Mouse (Mus musculus): ENCODE measurements at regions not wholly inside any gene's neighbourhood (a gene's known extent, or its start where the extent isn't known, plus 50 kb on each side); places are given as distances from the start of the nearest gene placed in this dataset.
"Not testable (repeated sequence)": the region's sequence is repeated elsewhere in the genome, so short reads cannot be mapped to it uniquely, and the experiment has no call there.

DNA sequence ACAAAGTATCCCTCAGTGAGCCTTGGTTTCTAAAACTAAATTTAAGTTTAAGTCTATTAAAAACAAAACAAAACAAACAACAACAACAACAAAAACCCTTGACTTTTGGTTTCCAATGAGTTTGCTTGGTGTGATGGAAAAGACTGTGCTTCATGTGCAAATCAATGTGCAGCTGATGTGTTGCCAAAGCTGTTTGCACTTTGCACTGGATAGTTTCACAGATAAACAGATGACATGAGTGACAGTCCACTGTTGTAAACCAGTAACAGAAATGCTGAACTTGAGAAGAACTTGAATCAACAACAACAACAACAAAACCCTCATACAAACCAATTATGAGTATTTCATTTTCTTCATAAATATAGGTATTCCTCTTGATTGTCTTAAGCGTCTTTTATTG lies 412.6 kb upstream of the Cntn5 start:
- no peak for DNase-seq
- H3K4me3 ChIP-seq, result no peak overlapping the region
- intact Hi-C loops (cut with DNase I), result no loop called here
- TF ChIP-seq CTCF (IDR thresholded peaks at IDR 0.05), result no peak
- H3K27ac ChIP-seq, result no peak overlapping the region

DNA sequence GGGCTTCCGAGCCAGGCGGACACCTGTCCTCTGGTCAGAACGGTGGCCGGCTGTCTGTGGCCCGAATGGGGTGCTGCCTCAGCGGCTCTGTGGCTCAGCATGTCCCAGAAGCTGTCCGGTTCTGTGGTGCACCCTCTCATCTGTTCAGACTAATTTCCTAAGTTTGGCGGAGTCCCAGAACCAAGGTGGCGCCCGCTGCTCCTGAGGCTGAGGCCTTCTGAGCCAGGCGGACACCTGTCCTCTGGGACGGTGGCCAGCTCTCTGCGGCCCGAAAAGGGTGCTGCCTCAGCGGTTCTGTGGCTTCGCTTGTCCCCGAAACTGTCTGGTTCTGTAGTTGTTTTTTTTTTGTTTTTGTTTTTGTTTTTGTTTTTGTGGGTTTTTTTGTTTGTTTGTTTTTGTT lies 392.5 kb upstream of the Cntn5 start:
- intact Hi-C loops (cut with DNase I); H3K27ac ChIP-seq; H3K4me3 ChIP-seq; DNase-seq: not testable (repeated sequence)

DNA sequence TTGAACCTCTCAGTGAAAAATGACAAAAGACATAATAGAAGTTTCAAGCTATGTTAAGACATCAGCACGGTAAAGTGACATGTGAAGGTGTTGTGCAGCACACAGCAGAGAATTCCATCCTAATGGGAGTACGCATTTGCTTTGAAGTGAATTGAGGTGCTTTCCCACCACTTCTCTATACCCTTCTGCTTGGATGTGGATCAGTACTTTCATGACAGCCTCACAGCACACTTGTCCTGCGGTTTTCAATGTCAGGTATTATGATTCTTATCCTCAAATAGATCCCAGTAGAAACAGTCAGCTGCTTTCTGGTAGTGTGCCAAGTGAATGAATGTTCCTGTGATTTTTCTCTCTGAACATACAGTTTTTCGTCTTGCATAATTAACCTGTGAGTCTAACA lies 380.6 kb upstream of the Cntn5 start:
- intact Hi-C loops (cut with DNase I), result no loop called here
- Histone ChIP-seq H3K4me3 (no peak overlapping the region), H3K27ac (no peak overlapping the region)
- no peak for TF ChIP-seq CTCF (IDR thresholded peaks at IDR 0.05)
- no peak for DNase-seq

DNA sequence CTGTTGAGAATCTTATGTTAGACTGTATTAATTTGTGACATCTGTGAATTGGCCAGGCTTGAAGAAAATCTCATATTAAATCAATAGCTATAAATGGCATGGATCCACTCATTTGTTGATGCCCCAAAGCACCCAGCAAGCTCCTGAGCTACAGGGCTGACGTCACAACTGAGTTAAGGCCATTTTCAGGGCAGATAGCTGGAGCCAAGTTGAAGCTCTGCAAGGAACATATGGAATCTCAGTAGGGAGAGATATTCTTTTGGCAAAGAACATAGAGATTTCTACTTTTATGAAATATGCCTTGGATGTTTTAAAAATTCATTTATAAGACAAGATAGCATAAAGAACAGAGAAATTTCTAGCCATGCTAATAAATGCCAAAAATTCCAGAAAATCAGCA lies 380.0 kb upstream of the Cntn5 start:
- no peak for DNase-seq
- no peak overlapping the region for H3K4me3 ChIP-seq
- no peak overlapping the region for H3K27ac ChIP-seq
- no peak for TF ChIP-seq CTCF (IDR thresholded peaks at IDR 0.05)
- intact Hi-C loops (cut with DNase I), result no loop called here

DNA sequence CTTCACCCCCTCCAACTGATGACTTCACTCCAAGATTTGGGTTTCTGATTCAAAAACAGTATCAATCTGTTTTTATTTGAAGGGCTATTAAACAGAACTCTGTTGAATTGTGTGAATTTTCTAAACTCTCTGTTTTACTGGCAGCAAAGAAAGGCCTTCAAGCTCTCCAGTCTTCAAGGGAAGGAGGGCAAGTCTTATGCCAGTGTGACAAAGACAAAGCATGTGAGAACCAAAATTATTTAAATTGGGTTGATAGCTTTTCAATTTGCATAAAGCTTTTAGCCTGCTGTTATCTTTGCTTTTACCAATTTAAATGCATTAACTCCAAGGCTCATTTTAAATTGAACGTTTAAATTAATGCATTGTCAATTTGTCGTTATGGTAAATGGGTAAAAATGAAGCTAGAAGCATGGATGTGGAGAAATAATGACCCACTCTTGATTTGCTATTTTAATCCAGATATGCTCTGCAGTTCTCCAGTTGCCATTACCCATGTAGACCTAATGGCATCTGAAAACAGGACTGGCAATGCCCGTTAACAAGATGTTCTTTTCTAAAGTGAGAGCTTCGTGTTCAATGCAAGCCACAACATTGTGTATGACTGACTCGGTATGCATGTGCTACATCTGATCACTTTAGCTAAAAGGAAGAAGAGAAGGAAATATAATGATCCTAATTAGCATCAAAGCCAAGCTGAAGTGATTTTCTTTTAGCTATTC lies 375.0 kb upstream of the Cntn5 start:
- Histone ChIP-seq H3K4me3 (no peak overlapping the region), H3K27ac (no peak overlapping the region)
- intact Hi-C loops (cut with DNase I), result no loop called here
- no peak for DNase-seq
- no peak for TF ChIP-seq CTCF (IDR thresholded peaks at IDR 0.05)

DNA sequence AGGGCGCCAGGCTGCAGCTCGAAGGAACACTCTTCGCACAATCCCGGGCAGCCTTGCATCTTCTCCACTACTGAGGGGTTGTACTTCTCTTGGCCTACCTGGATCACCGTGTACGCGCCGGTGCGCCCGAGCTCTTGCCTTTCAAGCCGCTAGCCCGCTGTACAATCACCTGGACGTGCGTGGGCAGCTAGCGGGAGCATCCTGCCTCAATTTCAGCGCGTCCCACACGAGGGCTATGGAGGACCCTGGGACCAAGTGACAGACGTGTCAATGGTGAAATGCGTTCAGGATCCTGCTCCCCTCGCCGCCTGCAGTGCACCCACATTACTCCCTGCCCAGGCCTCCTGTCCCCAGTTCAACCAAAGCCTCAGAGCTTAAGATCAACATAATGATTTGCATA lies 373.2 kb upstream of the Cntn5 start:
- Histone ChIP-seq H3K4me3 (no peak overlapping the region), H3K27ac (no peak overlapping the region)
- no peak for DNase-seq
- intact Hi-C loops (cut with DNase I), result no loop called here
- no peak for TF ChIP-seq CTCF (IDR thresholded peaks at IDR 0.05)

DNA sequence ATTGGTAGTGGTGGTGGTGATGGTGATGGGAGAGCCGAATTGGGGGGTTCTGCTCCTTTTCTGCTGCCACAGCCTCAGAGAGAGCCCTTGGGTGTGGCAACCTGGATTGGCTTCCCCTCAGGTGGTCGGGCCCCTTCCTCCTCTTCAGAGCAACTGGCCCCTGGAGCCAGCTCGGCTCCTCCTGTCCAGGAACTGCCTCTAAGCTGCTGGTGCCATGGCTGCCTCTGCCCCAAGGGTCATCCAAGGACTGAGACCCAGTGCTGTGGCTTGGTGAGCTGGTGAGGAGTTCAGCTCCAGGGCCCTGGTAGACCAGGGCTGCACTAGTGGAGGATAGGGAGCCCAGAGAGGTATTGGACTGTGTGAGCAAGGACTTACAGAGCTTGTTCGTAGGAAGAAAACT lies 372.4 kb upstream of the Cntn5 start:
- intact Hi-C loops (cut with DNase I), result no loop called here
- H3K27ac ChIP-seq, result no peak overlapping the region
- H3K4me3 ChIP-seq, result no peak overlapping the region
- no peak for DNase-seq
- TF ChIP-seq CTCF (IDR thresholded peaks at IDR 0.05), result no peak

DNA sequence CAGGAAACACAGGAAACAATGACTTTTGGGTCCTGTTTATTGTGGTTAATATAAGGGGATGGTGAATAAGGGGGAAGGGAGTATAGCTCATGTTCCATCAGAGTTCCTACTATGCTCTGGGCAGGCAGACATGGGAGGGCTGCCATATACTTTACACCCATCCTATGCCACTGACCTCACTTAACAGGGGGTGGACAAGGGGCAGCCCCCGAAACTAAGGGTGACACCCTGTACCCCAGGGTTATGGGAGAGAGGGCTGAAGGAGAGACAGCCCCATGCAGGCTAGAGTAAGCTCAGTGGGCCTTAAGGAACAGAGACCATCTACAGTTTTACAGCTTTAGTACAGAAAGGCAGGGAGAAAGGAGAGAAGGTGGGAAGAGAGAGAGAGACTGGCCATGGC lies 352.3 kb upstream of the Cntn5 start:
- H3K4me3 ChIP-seq, result no peak overlapping the region
- DNase-seq, result no peak
- intact Hi-C loops (cut with DNase I), result no loop called here
- TF ChIP-seq CTCF (IDR thresholded peaks at IDR 0.05), result no peak
- H3K27ac ChIP-seq, result no peak overlapping the region

DNA sequence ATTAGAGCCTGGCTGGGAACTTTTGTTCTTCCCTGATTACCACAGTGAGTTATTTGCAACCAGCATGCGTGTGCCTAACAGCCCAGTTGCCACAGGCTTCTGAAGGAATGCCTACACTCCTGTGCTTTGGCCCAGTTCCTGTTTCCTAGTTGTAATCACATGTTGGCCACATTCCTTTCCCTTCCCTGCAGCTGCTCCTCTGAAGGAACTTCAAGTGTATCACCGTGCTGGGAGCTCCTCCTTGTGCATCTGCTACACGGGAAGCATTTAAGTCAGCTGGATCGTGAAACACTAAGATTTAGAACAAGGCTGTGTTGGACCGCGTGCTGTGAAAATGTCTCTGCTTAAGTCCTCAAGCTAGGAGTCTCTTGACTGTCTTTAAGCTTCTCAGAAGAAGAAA lies 302.3 kb upstream of the Cntn5 start:
- no peak for DNase-seq
- no peak for TF ChIP-seq CTCF (IDR thresholded peaks at IDR 0.05)
- no peak overlapping the region for H3K4me3 ChIP-seq

DNA sequence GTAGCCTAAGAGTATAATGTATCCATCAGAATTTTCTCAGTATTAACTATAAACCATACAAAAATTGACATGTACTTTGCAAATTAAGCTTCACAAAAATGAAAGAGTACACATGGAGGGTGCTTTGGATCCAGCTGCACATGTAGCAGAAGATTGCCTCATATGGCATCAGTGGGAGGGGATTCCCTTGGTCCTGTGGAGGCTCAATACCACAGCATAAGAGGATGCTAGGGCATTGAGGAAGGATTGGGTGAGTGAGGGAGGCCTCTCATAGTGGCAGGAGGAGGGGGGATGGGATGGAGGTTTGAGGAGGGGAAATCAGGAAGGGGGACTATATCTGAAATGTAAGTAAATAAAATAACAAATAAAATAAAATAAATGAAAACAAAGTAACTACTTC lies 301.7 kb upstream of the Cntn5 start:
- no peak for DNase-seq
- Histone ChIP-seq H3K4me3 (no peak overlapping the region), H3K27ac (no peak overlapping the region)
- no peak for TF ChIP-seq CTCF (IDR thresholded peaks at IDR 0.05)
- intact Hi-C loops (cut with DNase I), result no loop called here

More for the DNA sequence above, 302.3 kb upstream of the Cntn5 start:
- intact Hi-C loops (cut with DNase I), result no loop called here
- H3K27ac ChIP-seq, result no peak overlapping the region

DNA sequence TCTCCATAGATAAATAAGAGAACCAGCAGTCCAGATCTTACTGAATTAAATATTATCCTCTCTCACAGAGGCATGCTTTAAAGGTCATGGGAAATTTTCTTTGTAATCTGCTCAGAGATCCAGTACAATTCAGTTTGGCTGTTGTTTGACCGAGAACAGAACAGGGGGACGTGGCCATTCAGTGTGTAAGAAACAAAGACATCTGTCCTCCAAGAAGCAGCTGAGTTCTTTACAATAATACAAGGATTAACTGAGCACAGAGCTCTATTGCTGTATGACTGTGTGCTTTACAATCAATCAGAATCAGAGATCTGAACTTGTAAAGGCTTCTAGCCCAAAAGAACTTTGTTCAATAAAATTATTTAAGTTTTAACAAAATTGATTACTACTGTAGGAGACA lies 287.6 kb upstream of the Cntn5 start:
- intact Hi-C loops (cut with DNase I), result no loop called here

DNA sequence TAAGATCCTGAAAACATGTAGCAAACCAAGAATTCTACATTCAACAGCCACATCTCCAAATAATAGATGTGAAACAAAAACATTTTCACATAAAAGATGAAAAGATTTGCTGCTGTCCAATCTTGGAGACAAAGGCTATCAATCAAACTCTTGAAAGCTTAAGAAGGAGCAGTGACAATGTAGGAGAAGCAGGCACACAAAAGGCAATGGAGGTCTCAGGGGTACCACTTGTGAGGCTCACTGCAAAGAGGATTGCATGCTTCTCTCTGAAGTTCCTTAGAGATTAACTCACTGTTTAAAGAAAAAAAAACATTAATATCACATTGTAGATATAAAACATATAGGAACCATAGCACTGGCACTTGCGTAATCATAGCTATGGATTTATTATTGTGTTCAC lies 241.2 kb upstream of the Cntn5 start:
- TF ChIP-seq CTCF (IDR thresholded peaks at IDR 0.05), result no peak

More for the DNA sequence above, 287.6 kb upstream of the Cntn5 start:
- DNase-seq, result no peak
- Histone ChIP-seq H3K27ac (no peak overlapping the region), H3K4me3 (no peak overlapping the region)
- TF ChIP-seq CTCF (IDR thresholded peaks at IDR 0.05), result no peak

DNA sequence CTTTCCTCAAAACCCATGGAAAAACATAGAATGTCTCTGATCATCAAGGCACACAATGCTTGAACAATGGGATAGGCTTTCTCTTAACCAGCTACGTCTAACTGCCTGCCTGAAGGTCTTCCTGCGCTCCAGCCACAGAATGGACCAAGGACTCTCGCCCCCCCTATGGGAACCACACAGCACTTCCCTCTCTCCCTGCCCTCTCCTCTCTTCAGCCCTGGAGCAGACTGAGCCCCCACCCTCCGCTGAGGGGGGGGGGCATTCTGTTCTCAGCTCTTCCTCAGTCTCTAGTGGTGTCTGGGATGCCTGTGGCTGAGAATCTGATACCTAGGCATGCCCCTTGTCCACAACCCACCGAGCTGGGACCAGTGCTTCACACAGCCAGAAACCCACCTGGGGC lies 222.3 kb upstream of the Cntn5 start:
- Histone ChIP-seq H3K4me3 (no peak overlapping the region), H3K27ac (no peak overlapping the region)
- DNase-seq, result no peak
- TF ChIP-seq CTCF (IDR thresholded peaks at IDR 0.05), result no peak
- intact Hi-C loops (cut with DNase I), result no loop called here

More for the DNA sequence above, 241.2 kb upstream of the Cntn5 start:
- intact Hi-C loops (cut with DNase I), result no loop called here
- no peak for DNase-seq
- Histone ChIP-seq H3K4me3 (no peak overlapping the region), H3K27ac (no peak overlapping the region)

DNA sequence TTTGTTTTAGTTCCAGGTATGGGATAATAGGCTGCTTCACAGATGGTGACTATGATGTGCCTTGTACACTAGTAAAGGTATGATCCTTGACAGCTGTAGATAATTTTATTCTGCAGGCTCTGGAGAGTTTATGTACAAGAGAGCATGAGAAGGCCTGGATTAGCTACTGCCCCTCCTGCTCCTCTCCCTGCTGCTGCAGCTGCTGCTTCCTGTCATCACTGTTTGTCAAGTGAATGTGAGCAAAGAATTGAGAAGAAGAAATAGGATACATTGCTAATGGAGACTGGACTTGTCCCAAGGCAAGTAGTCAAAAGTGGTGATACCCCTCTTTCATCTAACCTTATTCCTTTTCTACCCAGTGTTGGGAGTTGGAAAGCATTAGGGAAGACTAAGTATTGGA lies 214.6 kb upstream of the Cntn5 start:
- no peak for TF ChIP-seq CTCF (IDR thresholded peaks at IDR 0.05)
- Histone ChIP-seq H3K27ac (no peak overlapping the region), H3K4me3 (no peak overlapping the region)
- intact Hi-C loops (cut with DNase I), result no loop called here
- no peak for DNase-seq

DNA sequence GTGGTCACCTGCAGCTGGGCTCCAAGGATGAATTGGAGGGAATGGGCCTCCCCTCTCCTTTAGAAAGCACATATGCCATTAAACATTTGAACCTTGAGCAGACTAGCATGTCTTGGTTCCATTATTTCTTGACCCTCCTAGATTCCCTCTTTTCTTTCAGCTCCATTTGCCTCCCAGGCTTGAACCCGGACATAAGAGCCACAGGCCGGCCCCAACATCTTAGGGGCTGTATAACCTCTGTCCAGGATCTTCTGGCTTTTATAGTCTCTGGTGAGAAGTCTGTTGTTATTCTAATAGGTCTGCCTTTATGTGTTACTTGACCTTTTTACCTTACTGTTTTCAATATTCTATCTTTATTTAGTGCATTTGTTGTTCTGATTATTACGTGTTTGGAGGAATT lies 203.3 kb upstream of the Cntn5 start:
- H3K4me3 ChIP-seq; DNase-seq; H3K27ac ChIP-seq; intact Hi-C loops (cut with DNase I): not testable (repeated sequence)

DNA sequence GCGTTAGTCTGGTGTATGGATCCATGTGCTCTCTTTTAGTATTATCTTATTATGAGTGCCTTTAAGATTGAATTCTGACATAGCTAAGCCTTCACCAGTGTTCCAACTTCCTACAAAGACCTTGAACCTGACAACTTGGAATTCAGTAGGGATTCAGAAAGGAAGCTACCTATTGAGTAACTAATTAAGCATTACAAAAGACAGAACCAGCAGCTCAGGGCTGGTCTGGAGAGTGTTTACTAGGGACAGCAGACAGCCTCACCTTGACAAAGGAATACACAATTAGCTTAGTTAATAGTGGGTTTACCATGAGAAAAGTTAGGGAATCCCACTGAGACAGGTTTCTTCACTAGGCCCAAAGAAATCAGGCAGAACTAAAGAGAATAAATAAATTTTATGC lies 202.6 kb upstream of the Cntn5 start:
- intact Hi-C loops (cut with DNase I); DNase-seq; H3K27ac ChIP-seq; H3K4me3 ChIP-seq: not testable (repeated sequence)

Data from gastrocnemius, adult 2 months (tissue).